Mouse (Mus musculus) hindbrain, embryonic 16.5 days (tissue): Measurements from ENCODE around the gene Rabgap1l. TPM values are rescaled to one million over a fixed set of nuclear protein-coding genes. Genes with fewer than 3 reads are reported as not detected.

Source experiments
- ATAC-seq: fragments of 200-750 bp; cut with Nextera tagmentation; 2 replicates; pipeline ENCODE4 v1.8.0; 2017; ENCODE audit warnings: moderate TSS enrichment, moderate library complexity
- H3K27ac ChIP-seq: fragments of 300-500 bp; sonication (generic); 2 replicates; pipeline ENCODE4 v1.5.1; 2014; ENCODE audit warnings: low read depth, mild to moderate bottlenecking, control low read depth, low read length, moderate library complexity
- H3K27me3 ChIP-seq: fragments of 300-500 bp; sonication (generic); replicated peaks from 2 replicates; pipeline ENCODE4 v1.6.1; 2014; ENCODE audit warnings: low read length; ENCODE audit not compliant: control insufficient read depth, insufficient read depth
- H3K36me3 ChIP-seq: fragments of 300-500 bp; sonication (generic); 2 replicates; pipeline ENCODE4 v1.6.1; 2014; ENCODE audit warnings: mild to moderate bottlenecking, low read length, moderate library complexity, mixed read lengths; ENCODE audit not compliant: control insufficient read depth, insufficient read depth
- H3K4me1 ChIP-seq: fragments of 300-500 bp; sonication (generic); 2 replicates; pipeline ENCODE4 v1.6.1; 2014; ENCODE audit warnings: low read depth, low read length; ENCODE audit not compliant: control insufficient read depth, insufficient read depth
- H3K4me2 ChIP-seq: fragments of 300-500 bp; sonication (generic); 2 replicates; pipeline ENCODE4 v1.6.1; 2014; ENCODE audit warnings: mild to moderate bottlenecking, low read length, control low read depth, moderate library complexity
- H3K4me3 ChIP-seq: fragments of 300-500 bp; sonication (generic); 2 replicates; pipeline ENCODE4 v1.5.1; 2014; ENCODE audit warnings: mild to moderate bottlenecking, low read length, control low read depth, moderate library complexity
- H3K9ac ChIP-seq: fragments of 300-500 bp; sonication (generic); 2 replicates; pipeline ENCODE4 v1.6.1; 2014; ENCODE audit warnings: low read depth, mild to moderate bottlenecking, control low read depth, low read length, moderate library complexity
- H3K9me3 ChIP-seq: fragments of 300-500 bp; sonication (generic); 2 replicates; pipeline ENCODE4 v1.6.1; 2014; ENCODE audit warnings: mild to moderate bottlenecking, low read length, moderate library complexity; ENCODE audit not compliant: control insufficient read depth
- WGBS: fragments of 180-500 bp; shearing (Covaris S2); extraction: QIAGEN DNeasy Blood & Tissue Kit; methylation state at CpG from one replicate; pipeline ENCODE4 v1.1.7; 2014; 5-methylcytosine and 5-hydroxymethylcytosine counted together
- polyA plus RNA-seq: library from polyadenylated mRNA; unstranded; fragments of >200 nt; fragmentation: Nextera tagmentation; extraction: Ambion mirVana; gene quantifications from 2 replicates; pipeline ENCODE4 v1.2.1, GENCODE M21; 2015

The Rabgap1l gene
- polyA plus RNA-seq, 1 experiment from 2014 or later = 30.0 TPM

- no peaks in the 10 kb centered on the region for H3K9me3 ChIP-seq
- no peak overlapping the region for H3K9ac ChIP-seq
- no peaks in the 10 kb centered on the region for H3K36me3 ChIP-seq
- H3K27ac ChIP-seq = no peak overlapping the region
- H3K4me1 ChIP-seq = no peaks in the 10 kb centered on the region
- no peaks in the 10 kb centered on the region for H3K27me3 ChIP-seq
- WGBS = 97% methylated on average over 5 of the region's 5 CpGs
- H3K4me3 ChIP-seq = no peak overlapping the region
- no peak for ATAC-seq
- H3K4me2 ChIP-seq = no peak overlapping the region
These were observed 21.2 kb upstream of the Rabgap1l start for GRCm38 (mm10) chr1:160814198-160814597.

- H3K4me1 ChIP-seq = no peaks in the 10 kb centered on the region
- H3K4me3 ChIP-seq = no peak overlapping the region
- no peak for ATAC-seq
- no peaks in the 10 kb centered on the region for H3K9me3 ChIP-seq
- no peaks in the 10 kb centered on the region for H3K36me3 ChIP-seq
- no peak overlapping the region for H3K27ac ChIP-seq
- no peaks in the 10 kb centered on the region for H3K27me3 ChIP-seq
- no peak overlapping the region for H3K9ac ChIP-seq
- no peak overlapping the region for H3K4me2 ChIP-seq
These were observed 19.4 kb upstream of the Rabgap1l start for GRCm38 (mm10) chr1:160812428-160812827.

GRCm38 (mm10) chr1:160811930-160812329 lies 18.9 kb upstream of the Rabgap1l start:
- no peak for ATAC-seq
- Histone ChIP-seq H3K4me1 (no peaks in the 10 kb centered on the region), H3K9me3 (no peaks in the 10 kb centered on the region), H3K27ac (no peak overlapping the region), H3K27me3 (no peaks in the 10 kb centered on the region), H3K36me3 (no peaks in the 10 kb centered on the region), H3K4me3 (no peak overlapping the region), H3K4me2 (no peak overlapping the region), H3K9ac (no peak overlapping the region)
- WGBS = 86% methylated on average over 1 of the region's 1 CpGs

GRCm38 (mm10) chr1:160805268-160805667 lies 12.3 kb upstream of the Rabgap1l start:
- no peak overlapping the region for H3K4me2 ChIP-seq
- WGBS = 81% methylated on average over 2 of the region's 2 CpGs
- no peaks in the 10 kb centered on the region for H3K9me3 ChIP-seq
- H3K36me3 ChIP-seq = no peaks in the 10 kb centered on the region
- ATAC-seq = no peak
- H3K27ac ChIP-seq = no peak overlapping the region
- no peak overlapping the region for H3K9ac ChIP-seq
- no peaks in the 10 kb centered on the region for H3K4me1 ChIP-seq
- no peak overlapping the region for H3K4me3 ChIP-seq
- H3K27me3 ChIP-seq = no peaks in the 10 kb centered on the region

GRCm38 (mm10) chr1:160799972-160800371 lies 7.0 kb upstream of the Rabgap1l start:
- Histone ChIP-seq H3K4me3 (no peak overlapping the region), H3K36me3 (no peaks in the 10 kb centered on the region), H3K9ac (no peak overlapping the region), H3K27me3 (no peaks in the 10 kb centered on the region), H3K27ac (no peak overlapping the region), H3K9me3 (no peaks in the 10 kb centered on the region), H3K4me1 (no peaks in the 10 kb centered on the region), H3K4me2 (no peak overlapping the region)
- no peak for ATAC-seq
- 73% methylated on average over 3 of the region's 3 CpGs for WGBS

GRCm38 (mm10) chr1:160795016-160795415 lies 2.0 kb upstream of the Rabgap1l start:
- H3K9me3 ChIP-seq = no peaks in the 10 kb centered on the region
- no peaks in the 10 kb centered on the region for H3K36me3 ChIP-seq
- no peak overlapping the region for H3K4me3 ChIP-seq
- 81% methylated on average over 2 of the region's 2 CpGs for WGBS
- H3K4me2 ChIP-seq = no peak overlapping the region
- no peak overlapping the region for H3K9ac ChIP-seq
- H3K27me3 ChIP-seq = no peaks in the 10 kb centered on the region
- H3K27ac ChIP-seq = no peak overlapping the region
- no peak for ATAC-seq
- peaks cover 4% of the 10 kb centered on the region for H3K4me1 ChIP-seq

GRCm38 (mm10) chr1:160793791-160794757 lies 1.1 kb upstream of the Rabgap1l start:
- Histone ChIP-seq H3K4me1 (peaks cover 4% of the 10 kb centered on the region), H3K4me2 (no peak overlapping the region), H3K27ac (no peak overlapping the region), H3K36me3 (no peaks in the 10 kb centered on the region), H3K4me3 (no peak overlapping the region), H3K27me3 (no peaks in the 10 kb centered on the region), H3K9ac (no peak overlapping the region), H3K9me3 (no peaks in the 10 kb centered on the region)
- no peak for ATAC-seq
- 84% methylated on average over 13 of the region's 13 CpGs for WGBS

GRCm38 (mm10) chr1:160792156-160792685 lies 790 bp downstream of the Rabgap1l start:
- ATAC-seq = peak; percentile 88
- WGBS = 0% methylated on average over 33 of the region's 51 CpGs
- peak overlapping the region; percentile 98 for H3K4me3 ChIP-seq

GRCm38 (mm10) chr1:160791381-160792155 lies 1.4 kb downstream of the Rabgap1l start:
- Histone ChIP-seq H3K4me2 (peak overlapping the region; percentile 71), H3K9ac (peak overlapping the region; percentile 82), H3K4me1 (peaks cover 4% of the 10 kb centered on the region), H3K9me3 (no peaks in the 10 kb centered on the region), H3K36me3 (no peaks in the 10 kb centered on the region), H3K27me3 (no peaks in the 10 kb centered on the region), H3K27ac (no peak overlapping the region), H3K4me3 (peak overlapping the region; percentile 98)
- peak; percentile 48 for ATAC-seq
- WGBS = 9% methylated on average over 20 of the region's 20 CpGs

More at GRCm38 (mm10) chr1:160792156-160792685, 790 bp downstream of the Rabgap1l start:
- H3K4me2 ChIP-seq = peak overlapping the region; percentile 71
- H3K9me3 ChIP-seq = no peaks in the 10 kb centered on the region
- no peaks in the 10 kb centered on the region for H3K36me3 ChIP-seq
- peak overlapping the region; percentile 48 for H3K27ac ChIP-seq
- no peaks in the 10 kb centered on the region for H3K27me3 ChIP-seq
- peaks cover 4% of the 10 kb centered on the region for H3K4me1 ChIP-seq
- H3K9ac ChIP-seq = peak overlapping the region; percentile 82
